Mouse (Mus musculus) testis, adult 2 months (tissue): Measurements from ENCODE around the gene B3gnt2.

Experiments used
- CTCF ChIP-seq: fragments of 200-500 bp; IDR thresholded peaks from 2 replicates; pipeline ENCODE4 v1.5.1; 2012; ENCODE audit warnings: low read depth, mild to moderate bottlenecking, inconsistent platforms, low read length, moderate library complexity; ENCODE audit not compliant: control insufficient read depth, insufficient read depth, insufficient replicate concordance
- POLR2A ChIP-seq: fragments of 200-500 bp; IDR thresholded peaks from 2 replicates; pipeline ENCODE4 v1.6.1; 2012; ENCODE audit warnings: low read depth, mild to moderate bottlenecking, inconsistent platforms, low read length, moderate library complexity; ENCODE audit not compliant: control insufficient read depth

GRCm38 (mm10) chr11:22763556-22764295, 97.0 kb downstream of the B3gnt2 start:
- TF ChIP-seq POLR2A (no peak), CTCF (no peak)
